Mouse (Mus musculus) spleen, adult 2 months (tissue): ENCODE data around the gene Hmg20a. TPM values are rescaled to one million over a fixed set of nuclear protein-coding genes. Genes with fewer than 3 reads are reported as not detected.

Experiments used
- DNase-seq, 2 experiments: peaks; one replicate each; pipeline versions ENCODE4 v3.0.0 to v3.0.0-alpha.2; 2012 to 2021; ENCODE audit warnings: low spot score in 2 of 2, low read depth in 1 of 2
- H3K27ac ChIP-seq: fragments of 200-500 bp; 2 replicates; pipeline ENCODE4 v1.5.1; 2012; ENCODE audit warnings: low read length, inconsistent platforms; ENCODE audit not compliant: insufficient read depth
- H3K27me3 ChIP-seq: fragments of 200-500 bp; 2 replicates; pipeline ENCODE4 v1.6.1; 2012; ENCODE audit warnings: mild to moderate bottlenecking, moderate library complexity, low read length, inconsistent platforms; ENCODE audit not compliant: control insufficient read depth, insufficient read depth
- H3K36me3 ChIP-seq: fragments of 200-500 bp; 2 replicates; pipeline ENCODE4 v1.6.1; 2012; ENCODE audit warnings: mild to moderate bottlenecking, low read length, inconsistent platforms; ENCODE audit not compliant: control insufficient read depth, insufficient read depth
- H3K4me1 ChIP-seq: fragments of 200-500 bp; 2 replicates; pipeline ENCODE4 v1.6.1; 2011; ENCODE audit warnings: inconsistent platforms; ENCODE audit not compliant: control insufficient read depth, insufficient read depth, insufficient read length
- H3K4me3 ChIP-seq: fragments of 200-500 bp; 2 replicates; pipeline ENCODE4 v1.5.1; 2011; ENCODE audit warnings: mild to moderate bottlenecking, inconsistent platforms; ENCODE audit not compliant: insufficient read depth, insufficient read length; ENCODE audit errors: extremely low read depth
- CTCF ChIP-seq: fragments of 200-500 bp; IDR thresholded peaks from 2 replicates; pipeline ENCODE4 v1.5.1; 2011; ENCODE audit warnings: mild to moderate bottlenecking, inconsistent platforms; ENCODE audit not compliant: insufficient read depth, insufficient read length, insufficient replicate concordance; ENCODE audit errors: extremely low read depth
- POLR2A ChIP-seq: fragments of 200-500 bp; IDR thresholded peaks from 2 replicates; pipeline ENCODE4 v1.6.1; 2011; ENCODE audit warnings: low read depth, low read length, inconsistent platforms
- WGBS: fragments of 180-500 bp; shearing (Covaris S2); methylation state at CpG from one replicate; pipeline ENCODE4 v1.1.7; 2018; 5-methylcytosine and 5-hydroxymethylcytosine counted together
- polyA plus RNA-seq: library from polyadenylated mRNA; depleted of rRNA; stranded (reverse); fragments of >200 nt; gene quantifications from 2 replicates; pipeline ENCODE4 v1.2.3, GENCODE M21; 2012

The Hmg20a gene
- polyA plus RNA-seq, 1 experiment = 17.6 TPM

DNA sequence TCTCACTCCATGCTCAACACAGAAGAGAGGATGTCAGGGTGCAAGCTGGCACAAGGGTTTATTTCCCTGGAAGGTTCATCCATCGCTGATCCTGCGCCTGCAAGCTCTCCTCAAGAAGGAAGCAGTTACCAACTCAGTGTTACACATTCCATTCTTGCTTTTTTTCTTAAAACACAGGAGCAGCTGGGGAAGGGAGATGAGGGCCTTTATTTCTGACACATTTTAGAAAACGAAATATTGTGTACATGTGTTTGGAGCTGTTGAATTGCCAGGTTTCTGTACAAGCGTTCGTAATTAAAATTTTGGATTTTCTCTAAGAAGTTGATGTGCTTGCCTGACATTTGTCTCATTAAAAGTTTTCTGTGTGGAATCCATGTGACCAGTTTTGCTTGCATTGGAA, 78.2 kb downstream of the Hmg20a start:
- Histone ChIP-seq H3K4me1 (no peaks in the 10 kb centered on the region), H3K36me3 (peaks cover 14% of the 10 kb centered on the region), H3K27me3 (no peaks in the 10 kb centered on the region), H3K27ac (no peak overlapping the region), H3K4me3 (no peak overlapping the region)
- TF ChIP-seq POLR2A = no peak
- TF ChIP-seq CTCF = no peak
- DNase-seq = no peak
- 92% methylated on average over 5 of the region's 5 CpGs for WGBS

DNA sequence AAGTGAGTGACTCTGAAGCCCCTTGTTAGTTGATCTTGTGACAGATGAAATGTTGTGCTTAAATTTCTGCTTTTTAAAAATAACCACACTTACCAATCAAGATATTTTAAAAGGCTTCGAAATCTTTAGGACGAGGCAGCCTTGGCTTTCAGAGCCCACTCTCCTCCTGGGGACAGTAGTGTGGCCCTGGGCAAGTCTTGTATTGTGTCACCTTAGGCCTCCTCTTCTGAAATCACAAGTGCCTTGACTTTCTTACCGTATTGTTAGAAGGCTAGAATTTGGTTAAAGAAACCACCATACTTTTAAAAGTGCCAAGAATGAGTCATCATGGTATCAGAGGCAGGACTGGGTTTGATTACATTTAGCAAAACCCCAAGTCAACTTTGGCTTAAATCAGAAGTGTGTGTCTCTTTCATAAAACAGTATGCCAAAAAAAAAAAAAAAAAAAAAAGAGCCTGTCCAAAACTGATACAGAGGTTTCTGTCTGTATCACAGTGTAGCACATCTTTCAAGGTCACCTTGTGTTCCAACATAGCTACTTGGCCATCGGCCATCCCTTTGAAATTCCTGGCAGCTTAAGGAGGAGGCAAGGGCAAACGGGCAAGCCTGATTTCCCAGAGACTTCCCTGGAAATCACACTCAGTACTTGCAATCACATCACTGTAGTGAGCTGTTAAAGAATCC, 78.9 kb downstream of the Hmg20a start:
- Histone ChIP-seq H3K4me3 (no peak overlapping the region), H3K4me1 (no peaks in the 10 kb centered on the region), H3K36me3 (peaks cover 14% of the 10 kb centered on the region), H3K27me3 (no peaks in the 10 kb centered on the region), H3K27ac (no peak overlapping the region)
- TF ChIP-seq CTCF = no peak
- TF ChIP-seq POLR2A = no peak
- 76% methylated on average over 5 of the region's 5 CpGs for WGBS
- DNase-seq = no peak

DNA sequence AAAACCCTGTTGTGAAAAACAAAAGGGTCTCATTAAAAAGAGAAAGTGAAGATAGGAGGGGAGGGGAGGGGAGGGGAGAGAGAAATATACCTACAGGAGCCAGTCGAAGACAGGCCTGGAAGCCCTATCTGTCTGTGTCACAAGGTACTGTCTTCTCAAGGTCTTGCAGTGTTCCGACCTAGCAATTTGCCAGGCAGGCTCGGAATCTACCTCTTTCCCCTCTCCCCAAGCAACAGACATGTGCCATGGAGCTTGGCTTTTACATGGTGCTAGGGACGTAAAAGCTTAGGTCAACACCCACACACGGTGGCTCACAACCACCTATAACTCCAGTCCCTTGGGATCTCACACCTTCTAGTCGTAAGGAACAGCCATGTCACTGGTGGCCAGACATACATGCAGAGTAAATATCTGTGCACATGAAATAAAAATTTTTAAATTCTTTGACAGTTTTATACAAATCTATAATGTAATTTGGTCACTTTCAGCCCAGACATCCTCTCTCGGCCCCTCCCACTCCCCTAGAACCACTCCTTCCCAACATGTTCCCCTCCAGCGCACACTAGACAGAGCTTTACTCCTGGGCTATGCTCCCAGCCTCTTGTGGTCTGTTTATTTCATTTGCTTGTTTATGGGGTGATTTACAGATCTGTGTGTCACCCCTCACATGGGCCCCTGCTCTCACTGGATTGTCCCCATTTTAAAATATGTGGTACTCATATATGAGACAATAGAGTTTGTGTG, 81.1 kb downstream of the Hmg20a start:
- H3K4me1 ChIP-seq = no peaks in the 10 kb centered on the region
- DNase-seq = no peak
- H3K4me3 ChIP-seq = no peak overlapping the region
- H3K27ac ChIP-seq = no peak overlapping the region
- TF ChIP-seq POLR2A (no peak), CTCF (no peak)
- H3K36me3 ChIP-seq = peaks cover 7% of the 10 kb centered on the region; the same call in 1 of the 2 replicates
- WGBS = 84% methylated on average over 8 of the region's 8 CpGs
- no peaks in the 10 kb centered on the region for H3K27me3 ChIP-seq

DNA sequence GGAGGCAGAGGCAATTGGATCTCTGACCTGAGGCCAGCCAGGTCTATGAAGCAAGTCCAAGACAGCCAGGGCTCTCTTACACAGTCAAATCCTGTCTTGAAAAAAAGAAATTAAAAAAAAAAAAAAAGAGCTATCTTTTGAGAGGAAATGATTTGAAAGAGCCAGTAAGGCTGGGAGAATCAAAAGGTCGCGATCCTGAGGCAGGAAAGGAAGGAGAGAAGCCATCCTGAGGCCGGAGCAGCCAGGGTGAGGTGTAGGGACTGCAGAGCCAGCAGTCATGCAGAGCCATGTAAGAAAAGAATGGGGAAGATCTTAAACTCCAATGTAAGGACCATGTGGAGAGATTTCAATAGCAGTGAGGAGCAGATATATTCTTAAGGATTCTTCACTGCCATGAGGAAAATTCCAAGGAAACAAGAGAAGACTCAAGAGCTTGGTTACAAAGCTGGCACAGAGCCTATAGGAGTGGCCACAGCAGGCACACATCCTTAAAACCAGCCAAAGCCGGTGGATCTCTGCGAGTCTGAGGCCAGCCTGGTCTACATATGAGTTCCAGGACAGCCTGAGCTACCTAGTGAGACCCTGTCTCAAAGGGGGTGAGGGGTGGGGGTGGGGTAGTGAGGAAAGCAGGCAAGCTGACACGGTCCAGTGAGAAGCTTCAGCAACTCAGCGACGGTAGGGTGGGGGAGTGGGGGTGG, 82.6 kb downstream of the Hmg20a start:
- WGBS = 80% methylated on average over 8 of the region's 8 CpGs
- Histone ChIP-seq H3K27ac (no peak overlapping the region), H3K27me3 (no peaks in the 10 kb centered on the region), H3K4me3 (no peak overlapping the region), H3K4me1 (no peaks in the 10 kb centered on the region; the same call in 1 of the 2 replicates), H3K36me3 (no peaks in the 10 kb centered on the region)
- no peak for TF ChIP-seq CTCF
- TF ChIP-seq POLR2A = no peak
- DNase-seq = no peak

DNA sequence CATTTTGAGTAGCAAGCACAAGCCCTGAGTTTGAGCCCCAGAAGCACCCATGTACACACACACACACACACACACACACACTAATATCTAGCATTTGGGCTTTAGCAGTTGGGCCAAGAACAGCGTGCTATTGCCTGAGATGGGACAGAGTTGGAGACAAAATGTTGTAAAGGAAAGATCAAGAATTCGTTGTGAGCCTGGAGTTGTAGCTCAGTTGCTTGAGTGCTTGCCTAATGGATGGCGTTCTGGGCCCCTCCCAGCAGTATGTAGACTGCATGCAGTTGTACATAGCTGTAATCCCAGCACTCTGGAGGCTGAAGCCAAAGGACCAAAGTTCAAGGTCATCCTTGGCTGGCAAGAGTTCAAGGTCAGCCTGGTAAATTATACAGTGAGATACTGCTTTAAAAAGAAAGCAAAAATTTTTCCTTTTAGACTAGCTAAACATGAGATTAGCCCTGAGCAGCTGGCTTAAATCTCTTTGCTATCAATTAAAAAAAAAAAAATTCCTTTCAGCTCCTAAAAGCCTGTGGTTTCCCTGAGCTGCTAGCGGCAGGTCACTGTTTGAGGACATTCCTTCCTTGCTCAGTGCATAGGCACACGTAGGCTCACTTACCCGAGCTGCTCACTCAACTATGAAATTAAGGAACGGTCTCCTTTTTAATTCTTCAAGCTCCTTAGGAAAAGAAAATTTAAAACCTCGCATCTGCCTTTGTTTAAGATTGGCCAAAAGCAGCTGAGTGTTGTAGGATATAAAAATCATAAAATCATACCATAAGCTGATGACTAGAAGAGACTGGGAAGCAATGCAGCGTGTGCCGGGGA, 83.5 kb downstream of the Hmg20a start:
- no peaks in the 10 kb centered on the region; the same call in 1 of the 2 replicates for H3K4me1 ChIP-seq
- 0 out of 2 replicates have a peak overlapping the region, but pooled peaks have one; percentile 29 for H3K27ac ChIP-seq
- DNase-seq = no peak

DNA sequence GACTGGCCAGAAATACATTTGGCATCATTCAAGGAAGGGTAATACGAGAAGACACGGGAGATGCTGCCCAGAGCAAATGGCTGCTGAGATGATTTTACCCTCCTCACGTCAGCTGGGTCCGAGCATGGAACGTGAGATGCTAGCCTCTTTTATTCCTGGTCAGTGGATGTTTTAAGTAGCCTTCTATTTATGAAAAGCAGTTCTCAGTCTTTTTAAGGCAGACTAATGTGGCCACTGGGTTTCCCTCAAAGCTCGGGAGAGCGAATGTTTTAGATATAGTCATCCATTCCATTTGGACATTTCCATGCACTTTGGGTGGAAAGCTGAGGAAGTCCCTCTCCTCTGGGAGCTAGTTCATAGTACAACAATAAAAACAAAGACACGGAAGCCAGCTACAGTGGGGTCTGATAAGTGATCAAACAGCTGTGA, 84.1 kb downstream of the Hmg20a start:
- Histone ChIP-seq H3K27me3 (no peaks in the 10 kb centered on the region), H3K4me1 (no peaks in the 10 kb centered on the region; the same call in 1 of the 2 replicates), H3K27ac (0 out of 2 replicates have a peak overlapping the region, but pooled peaks have one; percentile 29), H3K36me3 (no peaks in the 10 kb centered on the region), H3K4me3 (no peak overlapping the region)
- no peak for DNase-seq
- 88% methylated on average over 8 of the region's 8 CpGs for WGBS
- TF ChIP-seq POLR2A (no peak), CTCF (no peak)

More for the DNA sequence above, 83.5 kb downstream of the Hmg20a start:
- Histone ChIP-seq H3K4me3 (no peak overlapping the region), H3K27me3 (no peaks in the 10 kb centered on the region), H3K36me3 (no peaks in the 10 kb centered on the region)
- WGBS = 80% methylated on average over 10 of the region's 10 CpGs
- TF ChIP-seq POLR2A = no peak
- TF ChIP-seq CTCF = no peak
